Mouse (Mus musculus): ENCODE measurements around the gene Mansc4. TPM values are rescaled to one million over a fixed set of nuclear protein-coding genes. Genes with fewer than 3 reads are reported as not detected.

Gene Mansc4
- polyA plus RNA-seq, 1 experiment = not detected

DNA sequence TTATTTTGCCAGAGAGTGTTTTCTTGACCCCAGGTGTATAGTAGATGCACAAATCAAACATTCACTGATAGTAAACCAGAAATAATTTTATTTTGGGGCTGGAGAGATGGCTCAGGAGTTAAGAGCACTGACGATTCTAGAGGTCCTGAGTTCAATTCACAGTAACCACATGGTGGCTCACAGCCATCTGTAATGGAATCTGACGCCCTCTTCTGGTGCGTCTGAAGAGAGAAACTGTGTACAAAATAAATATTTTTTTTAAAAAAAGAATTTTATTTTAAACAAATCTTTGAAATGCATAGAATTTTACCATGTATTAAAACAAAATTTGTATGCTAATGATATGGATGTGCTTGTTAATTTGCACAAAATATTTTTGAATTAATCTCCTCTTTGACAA lies 1.7 kb upstream of the Mansc4 start:
- H3K27me3 ChIP-seq (ENCODE audit: control insufficient read depth, insufficient read depth, low read length, poor library complexity, severe bottlenecking) = no peaks in the 10 kb centered on the region
- no peak overlapping the region for H3K27ac ChIP-seq (ENCODE audit: insufficient read depth, low read length)
- H3K9me3 ChIP-seq (replicated peaks; ENCODE audit: control insufficient read depth, insufficient read depth, low read length, poor library complexity, severe bottlenecking) = no peaks in the 10 kb centered on the region
- H3K4me1 ChIP-seq (ENCODE audit: control insufficient read depth, insufficient read depth, low read length) = peaks cover 3% of the 10 kb centered on the region
- no peak overlapping the region for H3K4me3 ChIP-seq (ENCODE audit: low read depth, low read length)
- no peaks in the 10 kb centered on the region for H3K36me3 ChIP-seq (ENCODE audit: control insufficient read depth, insufficient read depth, low read length, poor library complexity, severe bottlenecking)
- no peak for TF ChIP-seq CTCF (IDR thresholded peaks at IDR 0.05; ENCODE audit: low read depth, low read length)
- TF ChIP-seq EP300 (IDR thresholded peaks at IDR 0.05; ENCODE audit: insufficient read depth, low read depth, low read length) = no peak
- no peak for TF ChIP-seq POLR2A (IDR thresholded peaks at IDR 0.05; ENCODE audit: insufficient read depth, low read length)
- H3K9ac ChIP-seq (ENCODE audit: low read depth, poor library complexity, severe bottlenecking) = no peak overlapping the region

DNA sequence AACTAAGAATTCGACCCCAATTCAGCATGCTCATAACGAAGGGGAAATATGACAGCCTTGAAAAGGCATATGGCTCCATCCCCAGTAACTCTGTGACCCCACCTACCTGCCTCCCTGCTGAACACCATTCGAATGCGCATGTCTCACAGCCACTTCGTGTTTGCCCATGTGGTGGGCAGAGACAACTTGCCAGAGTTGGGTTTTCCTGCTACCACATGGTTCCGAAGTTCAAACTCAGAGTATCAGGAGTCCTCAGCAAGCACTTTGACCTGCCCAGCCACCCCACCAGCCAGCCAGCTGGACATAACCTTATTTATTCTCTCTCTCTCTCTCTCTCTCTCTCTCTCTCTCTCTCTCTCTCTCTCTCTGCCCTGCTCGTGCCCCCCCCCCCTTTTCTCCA lies 904 bp upstream of the Mansc4 start:
- no peaks in the 10 kb centered on the region for H3K36me3 ChIP-seq (ENCODE audit: control insufficient read depth, insufficient read depth, low read length, poor library complexity, severe bottlenecking)
- no peaks in the 10 kb centered on the region for H3K27me3 ChIP-seq (ENCODE audit: control insufficient read depth, insufficient read depth, low read length, poor library complexity, severe bottlenecking)
- H3K9me3 ChIP-seq (replicated peaks; ENCODE audit: control insufficient read depth, insufficient read depth, low read length, poor library complexity, severe bottlenecking) = no peaks in the 10 kb centered on the region
- H3K27ac ChIP-seq (ENCODE audit: insufficient read depth, low read length) = no peak overlapping the region
- H3K4me1 ChIP-seq (ENCODE audit: control insufficient read depth, insufficient read depth, low read length) = peaks cover 3% of the 10 kb centered on the region
- H3K4me3 ChIP-seq (ENCODE audit: low read depth, low read length) = no peak overlapping the region
- no peak overlapping the region for H3K9ac ChIP-seq (ENCODE audit: low read depth, poor library complexity, severe bottlenecking)
- TF ChIP-seq EP300 (IDR thresholded peaks at IDR 0.05; ENCODE audit: insufficient read depth, low read depth, low read length) (no peak), POLR2A (IDR thresholded peaks at IDR 0.05; ENCODE audit: insufficient read depth, low read length) (no peak), CTCF (IDR thresholded peaks at IDR 0.05; ENCODE audit: low read depth, low read length) (no peak)

DNA sequence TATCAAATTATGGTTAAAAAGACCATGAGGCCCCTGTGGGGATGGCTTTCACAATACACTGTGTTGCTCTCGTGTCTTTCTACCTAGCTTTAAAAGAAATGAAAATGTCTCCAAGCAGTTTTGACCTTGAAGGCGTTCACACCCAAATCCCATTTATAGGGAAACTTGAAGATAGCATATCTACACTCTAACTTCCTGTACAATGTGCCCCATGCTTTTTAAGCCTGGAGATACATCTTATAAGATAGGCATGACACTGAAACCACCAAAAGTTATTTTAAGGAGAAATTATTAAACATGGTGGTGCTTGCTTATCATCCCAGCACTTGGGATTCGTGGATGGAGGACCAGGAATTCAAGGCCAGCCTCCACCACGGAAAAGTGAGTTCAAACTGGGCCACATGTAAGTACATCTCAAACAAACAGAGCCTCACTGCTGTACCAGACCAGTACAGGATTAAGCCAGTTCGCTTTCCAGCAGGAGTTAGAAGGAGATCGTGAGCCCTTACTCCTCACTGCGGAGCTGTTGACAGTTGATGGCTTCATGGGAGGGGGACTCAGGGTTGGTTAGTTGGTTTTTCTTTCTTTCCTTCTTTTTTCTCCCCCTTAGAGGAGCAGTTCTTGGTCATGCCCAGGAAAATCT lies 1.3 kb downstream of the Mansc4 start:
- H3K27me3 ChIP-seq (ENCODE audit: control insufficient read depth, insufficient read depth, low read length, poor library complexity, severe bottlenecking) = no peaks in the 10 kb centered on the region
- TF ChIP-seq POLR2A (IDR thresholded peaks at IDR 0.05; ENCODE audit: insufficient read depth, low read length) = no peak
- no peak for TF ChIP-seq EP300 (IDR thresholded peaks at IDR 0.05; ENCODE audit: insufficient read depth, low read depth, low read length)
- no peak for TF ChIP-seq CTCF (IDR thresholded peaks at IDR 0.05; ENCODE audit: low read depth, low read length)
- H3K4me3 ChIP-seq (ENCODE audit: low read depth, low read length) = no peak overlapping the region
- H3K36me3 ChIP-seq (ENCODE audit: control insufficient read depth, insufficient read depth, low read length, poor library complexity, severe bottlenecking) = no peaks in the 10 kb centered on the region
- H3K27ac ChIP-seq (ENCODE audit: insufficient read depth, low read length) = no peak overlapping the region
- H3K4me1 ChIP-seq (ENCODE audit: control insufficient read depth, insufficient read depth, low read length) = peaks cover 3% of the 10 kb centered on the region
- no peaks in the 10 kb centered on the region for H3K9me3 ChIP-seq (replicated peaks; ENCODE audit: control insufficient read depth, insufficient read depth, low read length, poor library complexity, severe bottlenecking)
- no peak overlapping the region for H3K9ac ChIP-seq (ENCODE audit: low read depth, poor library complexity, severe bottlenecking)

DNA sequence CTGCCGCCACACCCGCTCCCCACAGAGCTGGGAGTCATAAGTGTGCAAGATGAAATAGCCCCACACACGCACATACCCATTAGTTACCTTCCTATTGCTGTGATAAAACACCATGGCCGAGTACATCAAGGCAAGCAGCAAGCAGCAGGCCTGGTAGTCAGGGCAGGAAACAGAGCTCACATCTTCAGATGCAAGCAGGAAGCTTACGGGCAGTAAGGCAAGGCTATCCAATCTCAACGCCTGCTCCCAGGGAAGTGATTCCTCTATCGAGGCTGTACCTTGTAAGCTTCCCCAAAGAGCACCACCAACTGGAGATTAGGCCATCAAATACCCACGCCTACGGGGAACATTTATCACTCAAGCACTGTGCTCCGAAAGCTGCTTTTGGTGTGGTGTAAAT lies 6.9 kb downstream of the Mansc4 start:
- no peaks in the 10 kb centered on the region for H3K27me3 ChIP-seq (ENCODE audit: control insufficient read depth, insufficient read depth, low read length, poor library complexity, severe bottlenecking)
- TF ChIP-seq CTCF (IDR thresholded peaks at IDR 0.05; ENCODE audit: low read depth, low read length) (no peak), POLR2A (IDR thresholded peaks at IDR 0.05; ENCODE audit: insufficient read depth, low read length) (no peak), EP300 (IDR thresholded peaks at IDR 0.05; ENCODE audit: insufficient read depth, low read depth, low read length) (no peak)
- H3K9me3 ChIP-seq (replicated peaks; ENCODE audit: control insufficient read depth, insufficient read depth, low read length, poor library complexity, severe bottlenecking) = no peaks in the 10 kb centered on the region
- H3K9ac ChIP-seq (ENCODE audit: low read depth, poor library complexity, severe bottlenecking) = no peak overlapping the region
- no peak overlapping the region for H3K4me3 ChIP-seq (ENCODE audit: low read depth, low read length)
- H3K27ac ChIP-seq (ENCODE audit: insufficient read depth, low read length) = no peak overlapping the region
- H3K4me1 ChIP-seq (ENCODE audit: control insufficient read depth, insufficient read depth, low read length) = peaks cover 2% of the 10 kb centered on the region
- 0 out of 2 replicates have a peak, but pooled peaks cover 4% of the 10 kb centered on the region for H3K36me3 ChIP-seq (ENCODE audit: control insufficient read depth, insufficient read depth, low read length, poor library complexity, severe bottlenecking)

DNA sequence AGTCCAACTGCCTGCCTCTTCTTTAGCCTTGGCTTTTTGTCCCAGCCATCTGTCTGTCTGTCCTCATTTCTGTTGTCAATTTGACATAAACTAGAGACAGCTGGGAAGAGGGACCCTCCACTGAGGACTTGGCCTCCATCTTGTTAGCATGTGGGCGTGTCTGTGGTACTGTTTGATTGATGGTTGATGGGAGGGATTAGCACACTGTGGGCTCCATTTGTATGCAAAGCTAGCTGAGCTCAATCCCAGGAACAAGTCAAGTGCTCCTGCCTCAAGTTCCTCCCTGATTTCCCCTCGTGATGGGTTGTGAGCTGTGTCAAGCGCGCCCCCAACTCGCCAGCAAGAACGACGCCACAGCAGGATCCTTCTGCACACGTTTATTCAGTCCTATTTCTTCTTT lies 10.0 kb downstream of the Mansc4 start:
- Histone ChIP-seq H3K9ac (ENCODE audit: low read depth, poor library complexity, severe bottlenecking) (no peak overlapping the region), H3K4me1 (ENCODE audit: control insufficient read depth, insufficient read depth, low read length) (peaks cover 3% of the 10 kb centered on the region), H3K4me3 (ENCODE audit: low read depth, low read length) (no peak overlapping the region), H3K27ac (ENCODE audit: insufficient read depth, low read length) (peak overlapping the region; percentile 51; the same call in 1 of the 2 replicates), H3K36me3 (ENCODE audit: control insufficient read depth, insufficient read depth, low read length, poor library complexity, severe bottlenecking) (0 out of 2 replicates have a peak, but pooled peaks cover 5% of the 10 kb centered on the region), H3K27me3 (ENCODE audit: control insufficient read depth, insufficient read depth, low read length, poor library complexity, severe bottlenecking) (no peaks in the 10 kb centered on the region), H3K9me3 (replicated peaks; ENCODE audit: control insufficient read depth, insufficient read depth, low read length, poor library complexity, severe bottlenecking) (no peaks in the 10 kb centered on the region)
- TF ChIP-seq CTCF (IDR thresholded peaks at IDR 0.05; ENCODE audit: low read depth, low read length) (no peak), EP300 (IDR thresholded peaks at IDR 0.05; ENCODE audit: insufficient read depth, low read depth, low read length) (peak; percentile 62; the same call in 1 of the 2 replicates)

DNA sequence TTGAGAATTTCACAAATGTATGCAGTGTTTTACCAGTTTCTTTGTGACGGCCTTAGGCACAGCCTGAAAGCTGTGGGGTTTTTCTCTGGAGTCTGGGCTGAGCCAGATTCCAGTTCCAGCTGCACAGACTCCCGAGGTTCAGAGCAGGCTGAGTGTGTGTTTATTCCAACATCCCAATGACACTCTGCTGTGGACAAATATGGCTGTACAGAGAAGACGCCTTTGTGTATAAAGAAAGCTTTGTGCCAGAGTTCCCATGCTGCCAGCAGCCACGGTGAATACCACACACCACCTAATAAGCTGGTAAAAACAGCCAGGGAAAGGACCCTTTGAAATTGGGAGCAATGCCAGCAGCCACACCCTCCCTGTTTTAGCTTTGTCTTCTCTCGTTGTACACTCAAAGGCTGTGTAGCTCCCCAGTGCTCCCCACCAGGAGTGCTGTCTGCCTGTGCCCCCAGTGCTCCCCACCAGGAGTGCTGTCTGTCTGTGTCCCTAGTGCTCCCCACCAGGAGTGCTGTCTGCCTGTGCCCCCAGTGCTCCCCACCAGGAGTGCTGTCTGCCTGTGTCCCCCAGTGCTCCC lies 10.9 kb downstream of the Mansc4 start:
- H3K9me3 ChIP-seq (replicated peaks; ENCODE audit: control insufficient read depth, insufficient read depth, low read length, poor library complexity, severe bottlenecking) = no peaks in the 10 kb centered on the region
- H3K36me3 ChIP-seq (ENCODE audit: control insufficient read depth, insufficient read depth, low read length, poor library complexity, severe bottlenecking) = 0 out of 2 replicates have a peak, but pooled peaks cover 5% of the 10 kb centered on the region
- no peak overlapping the region for H3K4me3 ChIP-seq (ENCODE audit: low read depth, low read length)
- H3K27ac ChIP-seq (ENCODE audit: insufficient read depth, low read length) = 0 out of 2 replicates have a peak overlapping the region, but pooled peaks have one; percentile 33
- no peaks in the 10 kb centered on the region for H3K27me3 ChIP-seq (ENCODE audit: control insufficient read depth, insufficient read depth, low read length, poor library complexity, severe bottlenecking)
- peaks cover 3% of the 10 kb centered on the region for H3K4me1 ChIP-seq (ENCODE audit: control insufficient read depth, insufficient read depth, low read length)
- no peak overlapping the region for H3K9ac ChIP-seq (ENCODE audit: low read depth, poor library complexity, severe bottlenecking)
- TF ChIP-seq POLR2A (IDR thresholded peaks at IDR 0.05; ENCODE audit: insufficient read depth, low read length) = no peak
- no peak for TF ChIP-seq EP300 (IDR thresholded peaks at IDR 0.05; ENCODE audit: insufficient read depth, low read depth, low read length)
- TF ChIP-seq CTCF (IDR thresholded peaks at IDR 0.05; ENCODE audit: low read depth, low read length) = no peak

All from ES-Bruce4 (cell line).